Mouse (Mus musculus): ENCODE results near the gene Dtnb. TPM values are rescaled to one million over a fixed set of nuclear protein-coding genes. Genes with fewer than 3 reads are reported as not detected.

Dtnb gene
- polyA plus RNA-seq, 1 experiment from 2014 or later, result 32.0 TPM

DNA sequence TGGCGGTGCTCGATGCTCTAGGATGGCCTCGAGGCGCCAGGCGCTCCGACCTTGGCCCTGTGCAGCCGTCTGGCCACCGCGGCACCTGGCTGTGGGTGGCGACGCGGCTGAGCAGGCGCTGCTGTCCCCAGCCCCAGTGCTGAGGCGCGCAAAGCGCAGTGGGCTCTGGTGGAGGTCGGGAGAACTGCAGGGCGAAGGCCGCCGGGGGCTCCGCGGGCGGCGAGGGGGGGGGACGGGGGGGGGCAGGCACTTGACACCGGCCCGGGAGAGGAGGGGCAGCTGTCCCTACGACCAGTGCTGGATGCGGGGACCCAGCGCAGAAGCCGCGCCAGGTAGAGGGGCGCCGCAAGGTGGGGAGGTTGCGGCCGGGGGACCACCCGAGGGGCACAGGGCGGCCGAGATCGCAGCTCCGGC is 234.1 kb downstream of the Dtnb start:
- peaks cover 38% of the 10 kb centered on the region for H3K4me1 ChIP-seq
- peak overlapping the region; percentile 89 for H3K9ac ChIP-seq
- H3K36me3 ChIP-seq, result no peaks in the 10 kb centered on the region
- H3K4me2 ChIP-seq, result peak overlapping the region; percentile 61
- peak overlapping the region; percentile 97 for H3K27ac ChIP-seq
- H3K4me3 ChIP-seq, result peak overlapping the region; percentile 91
- WGBS, result under 1% methylated on average over 31 of the region's 41 CpGs
- H3K27me3 ChIP-seq, result no peaks in the 10 kb centered on the region
- no peaks in the 10 kb centered on the region for H3K9me3 ChIP-seq
- ATAC-seq (ENCODE audit: borderline replicate concordance, extremely low read depth, low FRiP score, low TSS enrichment), result peak; percentile 69

DNA sequence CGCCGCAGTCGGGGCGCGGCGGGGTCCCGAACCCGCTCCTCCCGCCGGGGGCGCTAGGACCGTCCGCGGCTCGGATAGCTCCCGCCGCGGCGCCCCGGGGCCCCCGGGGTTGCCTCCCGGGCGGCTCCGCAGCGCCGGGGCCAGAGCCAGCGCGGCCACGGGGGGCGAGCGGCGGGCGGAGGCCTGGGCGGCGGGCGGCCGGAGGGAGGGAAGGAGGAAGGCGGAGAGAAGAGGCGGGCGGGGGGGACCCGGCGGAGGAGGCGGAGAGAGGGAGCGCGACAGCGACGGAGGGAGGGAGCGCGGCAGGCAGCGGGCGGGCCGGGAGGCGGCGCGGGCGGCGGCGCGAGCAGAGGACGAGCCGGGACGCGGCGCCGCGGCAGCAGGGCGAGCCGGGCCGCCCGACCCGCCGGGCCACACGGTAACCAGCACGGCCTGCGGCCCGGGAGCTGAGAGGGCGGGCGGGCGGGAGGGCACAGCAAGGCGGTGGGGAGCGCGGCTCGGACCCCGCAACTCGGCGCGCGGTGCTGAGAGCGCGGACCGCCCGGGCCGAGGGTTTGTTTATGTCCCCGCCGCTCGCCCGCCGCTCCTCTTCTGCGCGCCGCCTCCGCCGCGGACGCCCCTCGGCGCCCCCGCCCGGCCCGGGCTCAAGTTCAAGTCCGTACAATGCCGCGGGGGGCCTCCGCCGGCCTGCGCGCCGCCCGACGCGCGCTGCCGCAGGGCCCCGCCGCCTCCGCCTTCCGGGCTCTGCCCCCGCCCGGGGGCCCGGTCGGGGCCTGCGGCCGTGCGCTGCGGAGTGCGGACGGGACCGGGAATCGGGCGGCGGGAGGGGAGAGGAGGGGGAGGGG is 234.7 kb downstream of the Dtnb start:
- Histone ChIP-seq H3K9me3 (no peaks in the 10 kb centered on the region), H3K4me1 (peaks cover 44% of the 10 kb centered on the region), H3K4me3 (peak overlapping the region; percentile 91), H3K27me3 (no peaks in the 10 kb centered on the region), H3K4me2 (peak overlapping the region; percentile 61), H3K27ac (peak overlapping the region; percentile 97), H3K9ac (peak overlapping the region; percentile 89), H3K36me3 (no peaks in the 10 kb centered on the region)
- WGBS, result under 1% methylated on average over 41 of the region's 141 CpGs
- ATAC-seq (ENCODE audit: borderline replicate concordance, extremely low read depth, low FRiP score, low TSS enrichment), result peak; percentile 76

DNA sequence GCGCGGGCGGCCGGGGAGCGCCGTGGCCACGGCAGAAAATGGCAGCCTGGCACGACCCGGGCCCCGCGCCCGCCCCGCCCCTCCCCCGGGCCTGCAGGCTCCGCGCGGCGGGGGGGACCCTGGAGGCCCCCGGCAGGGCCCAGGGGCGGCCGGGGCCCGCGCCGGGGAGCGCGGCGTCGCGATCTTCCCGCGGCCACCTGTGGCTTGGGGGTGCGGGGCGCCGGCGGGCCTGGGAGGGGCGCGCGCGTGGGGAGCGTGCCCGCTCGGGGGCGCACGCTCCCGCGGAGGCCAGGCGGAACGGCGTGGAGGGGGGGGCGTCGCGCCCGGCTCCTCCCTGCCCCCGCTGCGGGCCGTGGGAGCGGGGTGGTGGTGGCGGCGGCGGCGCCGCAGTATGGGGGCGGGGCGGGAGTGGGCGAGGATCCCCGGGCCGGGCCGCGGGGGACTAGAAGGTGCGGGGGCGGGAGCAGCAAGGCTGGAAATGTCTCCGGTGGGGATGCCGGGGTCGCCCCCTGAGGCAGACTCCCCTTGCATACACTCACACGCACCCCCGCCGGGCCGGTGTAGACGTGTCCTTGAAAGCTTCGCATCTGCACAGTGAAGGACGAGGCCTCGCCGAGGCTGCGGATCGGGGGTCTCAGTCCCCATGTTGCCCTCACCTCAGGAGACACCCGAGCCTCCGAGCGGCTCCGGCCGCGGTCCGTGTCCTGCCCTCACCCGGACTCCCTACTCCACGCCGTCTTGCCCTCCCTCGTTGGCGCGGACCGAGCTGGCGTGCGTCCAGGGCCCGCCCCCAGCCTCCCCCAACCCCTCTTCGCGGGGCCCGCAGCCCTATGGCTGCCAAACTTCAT is 235.6 kb downstream of the Dtnb start:
- H3K36me3 ChIP-seq, result no peaks in the 10 kb centered on the region
- H3K4me2 ChIP-seq, result peak overlapping the region; percentile 61
- peak overlapping the region; percentile 89 for H3K9ac ChIP-seq
- no peaks in the 10 kb centered on the region for H3K9me3 ChIP-seq
- peak overlapping the region; percentile 97 for H3K27ac ChIP-seq
- under 1% methylated on average over 74 of the region's 105 CpGs for WGBS
- H3K27me3 ChIP-seq, result no peaks in the 10 kb centered on the region
- H3K4me1 ChIP-seq, result peaks cover 51% of the 10 kb centered on the region
- ATAC-seq (ENCODE audit: borderline replicate concordance, extremely low read depth, low FRiP score, low TSS enrichment), result peak; percentile 39
- H3K4me3 ChIP-seq, result peak overlapping the region; percentile 91

DNA sequence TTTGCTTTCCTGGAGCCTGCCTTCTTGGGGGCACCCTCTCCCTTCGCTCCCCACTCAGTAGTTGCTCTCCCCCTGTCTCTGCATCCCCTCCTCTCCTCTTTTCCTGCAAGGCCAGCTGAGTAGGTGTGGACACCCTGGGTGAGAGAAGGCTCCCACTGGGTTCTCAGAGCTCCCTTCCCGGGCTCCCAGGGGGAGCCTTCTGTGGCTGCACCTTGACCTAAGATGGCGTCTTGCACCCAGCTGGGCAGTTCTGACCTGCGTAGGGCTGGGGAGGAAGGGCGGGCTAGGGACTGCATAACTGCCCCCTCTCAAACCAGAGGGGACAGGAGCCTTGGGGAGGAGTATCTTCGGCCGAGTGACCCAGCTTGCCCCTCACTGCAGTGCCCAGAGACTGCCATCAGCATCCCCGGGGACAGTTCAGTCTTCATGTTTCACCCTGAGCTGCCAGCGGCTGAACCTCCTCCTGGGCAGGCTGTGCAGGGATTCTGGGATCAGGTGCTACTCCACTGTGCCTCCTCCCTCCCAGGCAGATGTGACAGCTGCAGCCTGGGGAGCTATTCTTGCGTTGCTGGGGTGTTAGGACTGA is 236.3 kb downstream of the Dtnb start:
- H3K36me3 ChIP-seq, result no peaks in the 10 kb centered on the region
- peaks cover 53% of the 10 kb centered on the region for H3K4me1 ChIP-seq
- peak overlapping the region; percentile 97 for H3K27ac ChIP-seq
- H3K4me3 ChIP-seq, result peak overlapping the region; percentile 91
- no peaks in the 10 kb centered on the region for H3K9me3 ChIP-seq
- no peaks in the 10 kb centered on the region for H3K27me3 ChIP-seq
- peak overlapping the region; percentile 61 for H3K4me2 ChIP-seq
- 11% methylated on average over 10 of the region's 10 CpGs for WGBS
- ATAC-seq (ENCODE audit: borderline replicate concordance, extremely low read depth, low FRiP score, low TSS enrichment), result 0 out of 2 replicates have a peak, but pooled peaks have one; percentile 1
- H3K9ac ChIP-seq, result peak overlapping the region; percentile 89

DNA sequence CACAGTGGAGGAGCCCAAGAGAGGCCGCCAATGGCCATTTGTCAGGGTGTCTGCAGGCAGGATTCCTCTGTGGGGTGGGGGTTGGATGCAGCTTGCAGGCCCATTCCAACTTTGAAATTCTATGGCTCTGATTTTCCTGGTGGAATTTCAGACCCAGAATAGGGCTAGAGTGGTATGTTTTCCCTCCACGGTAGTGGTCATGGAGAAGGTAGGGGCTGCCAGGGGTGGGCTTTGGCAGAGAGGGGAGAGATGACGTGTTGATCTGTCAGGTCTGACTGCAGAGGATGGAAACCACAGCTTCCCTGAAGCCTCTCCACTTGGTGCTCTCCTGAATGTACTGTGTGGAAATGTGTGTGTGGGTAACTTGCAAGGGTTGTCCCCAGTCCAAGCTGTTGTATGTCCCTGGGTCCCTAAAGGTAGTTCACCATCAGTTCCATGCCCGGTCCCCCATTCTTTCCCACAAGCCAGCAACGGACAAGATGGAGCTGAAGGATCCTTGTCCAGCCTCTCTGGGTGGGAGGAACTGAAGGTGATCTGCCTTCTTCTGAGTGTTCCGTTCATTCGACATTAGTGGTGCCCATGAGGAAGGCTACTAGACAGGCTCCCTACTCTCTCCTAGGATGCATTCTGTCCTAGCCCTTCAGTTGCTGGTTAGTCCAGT is 237.5 kb downstream of the Dtnb start:
- Histone ChIP-seq H3K9me3 (no peaks in the 10 kb centered on the region), H3K9ac (no peak overlapping the region), H3K27me3 (no peaks in the 10 kb centered on the region), H3K27ac (peak overlapping the region; percentile 51; the same call in 1 of the 2 replicates), H3K4me1 (peaks cover 54% of the 10 kb centered on the region), H3K36me3 (no peaks in the 10 kb centered on the region; the same call in 1 of the 2 replicates), H3K4me3 (no peak overlapping the region), H3K4me2 (peak overlapping the region; percentile 35)
- 61% methylated on average over 7 of the region's 7 CpGs for WGBS
- ATAC-seq (ENCODE audit: borderline replicate concordance, extremely low read depth, low FRiP score, low TSS enrichment), result no peak

DNA sequence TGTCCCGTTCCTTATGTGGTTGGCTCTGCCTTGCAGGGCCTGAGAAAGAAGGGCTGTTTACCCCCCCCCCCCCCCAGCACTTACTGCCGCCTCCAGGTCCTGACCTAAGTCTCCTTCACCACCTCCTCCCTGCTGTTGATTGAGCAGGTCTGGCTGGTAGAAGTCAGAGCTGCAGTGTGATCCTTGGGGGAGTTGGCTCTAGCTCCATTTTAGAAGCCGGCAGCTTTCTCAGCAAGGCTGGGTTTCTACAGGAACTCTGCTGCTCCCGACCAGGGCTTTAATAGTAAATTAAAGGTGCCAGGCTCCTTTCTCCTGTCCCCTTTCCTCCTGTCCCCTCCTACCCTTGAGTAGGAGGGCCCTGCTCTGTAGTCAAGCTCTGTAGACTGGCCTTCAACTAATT is 238.3 kb downstream of the Dtnb start:
- 10% methylated on average over 4 of the region's 4 CpGs for WGBS
- Histone ChIP-seq H3K4me2 (peak overlapping the region; percentile 35), H3K27ac (peak overlapping the region; percentile 51; the same call in 1 of the 2 replicates), H3K4me3 (no peak overlapping the region), H3K27me3 (no peaks in the 10 kb centered on the region), H3K9ac (no peak overlapping the region), H3K36me3 (no peaks in the 10 kb centered on the region; the same call in 1 of the 2 replicates), H3K4me1 (peaks cover 62% of the 10 kb centered on the region), H3K9me3 (no peaks in the 10 kb centered on the region)
- ATAC-seq (ENCODE audit: borderline replicate concordance, extremely low read depth, low FRiP score, low TSS enrichment), result no peak

DNA sequence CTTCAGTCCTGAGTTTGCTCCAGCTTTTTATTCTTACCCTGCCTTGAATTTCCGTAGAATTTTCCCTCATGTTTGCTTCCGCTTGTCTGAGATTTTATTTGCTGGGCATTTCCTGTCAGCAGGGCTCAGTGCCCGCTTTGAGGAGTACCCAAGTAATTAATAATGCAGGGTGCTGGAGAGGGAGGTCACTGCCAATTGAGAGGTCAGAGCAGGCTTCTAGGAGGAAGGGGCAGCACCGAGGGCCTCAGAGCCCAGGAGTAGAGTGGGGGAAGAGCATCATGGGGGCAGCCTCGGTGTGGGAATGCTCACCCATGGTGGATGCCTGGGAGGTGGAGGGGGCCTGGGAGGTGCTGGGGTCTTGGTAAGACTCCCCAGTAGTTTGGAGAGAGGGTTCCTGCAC is 239.4 kb downstream of the Dtnb start:
- no peaks in the 10 kb centered on the region for H3K9me3 ChIP-seq
- peak overlapping the region; percentile 51 for H3K27ac ChIP-seq
- no peak for ATAC-seq (ENCODE audit: borderline replicate concordance, extremely low read depth, low FRiP score, low TSS enrichment)
- no peaks in the 10 kb centered on the region for H3K27me3 ChIP-seq
- H3K4me1 ChIP-seq, result peaks cover 57% of the 10 kb centered on the region
- 30% methylated on average over 5 of the region's 5 CpGs for WGBS
- H3K4me2 ChIP-seq, result peak overlapping the region; percentile 35
- no peak overlapping the region for H3K9ac ChIP-seq
- no peak overlapping the region for H3K4me3 ChIP-seq
- H3K36me3 ChIP-seq, result no peaks in the 10 kb centered on the region; the same call in 1 of the 2 replicates

DNA sequence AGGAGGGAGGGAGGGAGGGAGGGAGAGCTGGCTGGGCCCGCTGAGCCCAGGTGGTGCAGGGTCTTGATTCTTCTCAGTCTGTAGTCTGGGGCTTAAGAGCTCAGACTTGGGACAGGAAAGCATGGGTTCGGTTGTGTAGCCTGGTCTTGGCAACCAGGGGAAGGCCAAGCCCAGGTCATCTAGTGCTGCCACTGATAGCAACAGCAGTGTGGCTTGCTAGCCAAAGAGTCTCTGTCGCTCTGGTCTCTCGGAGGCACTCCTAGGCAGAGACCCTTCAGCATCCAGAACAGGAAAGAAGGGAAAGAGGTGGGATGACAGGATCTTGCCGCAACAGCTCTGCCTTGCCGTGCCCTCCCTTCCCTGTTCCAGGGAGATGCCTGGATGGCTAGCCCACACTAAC is 240.1 kb downstream of the Dtnb start:
- Histone ChIP-seq H3K27me3 (no peaks in the 10 kb centered on the region), H3K9ac (no peak overlapping the region), H3K4me1 (peaks cover 64% of the 10 kb centered on the region), H3K4me2 (no peak overlapping the region), H3K27ac (no peak overlapping the region), H3K4me3 (no peak overlapping the region), H3K9me3 (no peaks in the 10 kb centered on the region), H3K36me3 (no peaks in the 10 kb centered on the region; the same call in 1 of the 2 replicates)
- 51% methylated on average over 6 of the region's 6 CpGs for WGBS
- no peak for ATAC-seq (ENCODE audit: borderline replicate concordance, extremely low read depth, low FRiP score, low TSS enrichment)

DNA sequence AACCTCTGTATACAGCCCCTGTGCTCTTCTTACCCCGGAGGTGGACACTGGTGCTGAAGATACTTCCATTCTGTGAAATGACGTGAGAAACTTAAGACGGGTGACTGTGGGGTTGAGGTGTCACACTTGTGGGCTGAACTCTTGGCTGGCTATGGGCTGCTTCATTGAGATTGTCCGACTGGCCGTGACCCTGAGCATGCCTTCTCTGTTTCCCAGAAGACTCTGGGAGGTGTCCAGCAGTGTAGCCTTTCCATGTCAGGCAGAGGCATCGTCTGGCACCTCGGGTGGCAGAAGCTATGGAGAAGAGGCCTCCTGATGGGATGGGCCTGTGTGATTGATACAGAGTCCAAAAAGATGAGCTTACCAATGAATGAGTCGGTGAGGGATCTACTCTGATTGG is 241.0 kb downstream of the Dtnb start:
- Histone ChIP-seq H3K27me3 (no peaks in the 10 kb centered on the region), H3K9ac (no peak overlapping the region), H3K4me2 (no peak overlapping the region), H3K27ac (no peak overlapping the region), H3K4me1 (peaks cover 72% of the 10 kb centered on the region), H3K9me3 (no peaks in the 10 kb centered on the region), H3K4me3 (no peak overlapping the region), H3K36me3 (no peaks in the 10 kb centered on the region; the same call in 1 of the 2 replicates)
- no peak for ATAC-seq (ENCODE audit: borderline replicate concordance, extremely low read depth, low FRiP score, low TSS enrichment)
- WGBS, result 71% methylated on average over 8 of the region's 8 CpGs

DNA sequence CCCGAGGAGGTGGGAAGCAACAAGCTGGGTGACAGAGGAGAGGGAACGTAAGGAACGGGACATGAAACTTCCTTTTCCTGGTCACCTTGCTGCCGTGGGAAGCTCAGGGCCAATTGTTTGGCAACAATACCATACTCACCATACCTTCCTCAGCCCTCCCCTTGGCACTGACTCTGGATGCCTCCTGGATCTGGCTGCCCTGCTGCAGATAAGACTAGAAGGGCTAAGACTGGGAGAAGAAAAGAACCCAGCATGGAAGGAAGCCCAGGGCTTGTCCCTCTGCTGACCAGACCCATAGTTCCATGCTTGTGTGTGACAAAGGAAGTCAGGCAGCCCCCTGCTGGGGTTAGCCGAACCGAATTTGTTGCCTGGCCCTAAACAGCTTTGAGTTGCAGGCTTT is 243.2 kb downstream of the Dtnb start:
- no peak for ATAC-seq (ENCODE audit: borderline replicate concordance, extremely low read depth, low FRiP score, low TSS enrichment)
- Histone ChIP-seq H3K36me3 (no peaks in the 10 kb centered on the region; the same call in 1 of the 2 replicates), H3K4me2 (no peak overlapping the region), H3K4me1 (peaks cover 69% of the 10 kb centered on the region), H3K9me3 (no peaks in the 10 kb centered on the region), H3K27me3 (no peaks in the 10 kb centered on the region), H3K4me3 (no peak overlapping the region), H3K27ac (no peak overlapping the region), H3K9ac (no peak overlapping the region)
- 47% methylated on average over 6 of the region's 6 CpGs for WGBS

DNA sequence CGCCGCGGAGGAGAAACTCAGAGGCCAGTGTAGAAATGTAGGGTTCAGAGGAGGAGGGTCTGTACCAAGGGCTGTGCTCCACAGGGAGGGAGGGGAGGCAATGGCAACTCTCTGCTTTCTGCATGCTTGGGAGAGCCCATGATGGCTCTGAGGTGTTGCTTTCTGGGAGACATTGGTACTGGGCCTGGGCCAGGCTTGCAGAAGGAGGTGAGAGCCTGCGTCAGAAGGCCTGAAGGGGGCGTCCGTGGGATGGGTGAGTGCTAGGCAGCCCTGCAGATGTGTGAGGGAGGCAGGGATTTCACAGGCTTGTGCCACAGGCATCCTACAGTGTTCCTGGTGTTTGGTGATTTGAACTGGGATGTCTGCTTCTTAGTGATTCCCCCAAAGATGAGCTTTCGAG is 244.9 kb downstream of the Dtnb start:
- Histone ChIP-seq H3K4me2 (no peak overlapping the region), H3K27me3 (no peaks in the 10 kb centered on the region), H3K36me3 (no peaks in the 10 kb centered on the region; the same call in 1 of the 2 replicates), H3K9ac (no peak overlapping the region), H3K27ac (no peak overlapping the region), H3K9me3 (no peaks in the 10 kb centered on the region), H3K4me1 (peaks cover 54% of the 10 kb centered on the region), H3K4me3 (no peak overlapping the region)
- WGBS, result 59% methylated on average over 7 of the region's 7 CpGs
- 0 out of 2 replicates have a peak, but pooled peaks have one; percentile 12 for ATAC-seq (ENCODE audit: borderline replicate concordance, extremely low read depth, low FRiP score, low TSS enrichment)
